Mouse (Mus musculus): Measurements from ENCODE around the gene C1ql4.

DNA sequence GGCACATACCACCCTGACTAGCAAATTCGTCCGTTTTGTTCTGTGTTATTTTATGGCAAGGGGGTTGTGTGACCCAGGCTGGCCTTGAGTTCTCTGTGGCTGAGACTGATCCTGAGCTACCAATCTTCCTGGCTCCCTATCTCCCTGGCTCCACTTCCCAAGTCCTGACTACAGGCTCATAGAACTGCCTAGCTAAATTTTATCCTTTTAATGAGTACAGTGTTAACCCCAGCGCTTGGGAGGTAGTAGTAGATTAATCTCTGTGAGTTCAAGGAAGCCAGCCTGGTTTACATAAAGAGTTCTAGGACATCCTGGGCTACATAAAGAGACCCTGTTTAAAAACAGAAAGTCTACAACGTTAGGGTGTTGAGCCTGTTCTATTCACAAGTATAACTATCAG lies 24.2 kb upstream of the C1ql4 start:
- TF ChIP-seq GATA1 (IDR thresholded peaks at IDR 0.05; ENCODE audit: borderline replicate concordance, low read length) (no peak), FLI1 (IDR thresholded peaks at IDR 0.05; ENCODE audit: low read length) (no peak)
